ENCODE assay signal across 28 mouse cellular contexts in the genomic region with DNA sequence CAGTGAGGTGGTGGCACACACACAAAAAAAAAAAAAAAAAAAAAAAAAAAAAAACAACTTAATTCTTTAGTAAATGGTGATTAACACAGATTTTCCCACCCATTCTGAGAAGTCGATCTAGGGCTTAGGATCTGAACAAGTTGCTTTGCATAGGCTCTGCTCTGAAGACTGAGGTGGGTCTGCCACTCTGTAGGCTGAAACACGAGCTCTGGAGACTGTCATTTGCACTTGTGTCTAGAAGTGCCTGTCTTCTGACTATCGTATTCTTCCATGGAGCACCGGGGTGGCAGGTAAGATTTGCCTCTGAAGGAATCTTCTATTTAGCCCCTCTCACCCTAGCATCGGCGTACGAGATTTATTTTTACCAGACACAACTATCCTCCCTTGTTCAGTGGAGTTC. TPM values are rescaled to one million over a fixed set of nuclear protein-coding genes. Genes with fewer than 3 reads are reported as not detected.
DNase-seq lines count a peak whose midpoint lies in the region; ATAC-seq lines count a peak whose summit lies in the region.
"Had no signal": no experiment of that assay in that cellular context is flagged by ENCODE, and none has a peak within 500 bp of the region (broad histone marks: within the 10 kb centered on the region; RNA-seq: fewer than 3 reads in every experiment).

No protein-coding gene starts in this region.

- no peaks in the 10 kb centered on the region for H3K4me1 ChIP-seq in midbrain, embryonic 11.5 days (ENCODE audit: control insufficient read depth, insufficient read depth, low read length)
- H3K4me1 ChIP-seq in midbrain, embryonic 14.5 days (ENCODE audit: control insufficient read depth, insufficient read depth, low read length), result no peaks in the 10 kb centered on the region
- H3K4me1 ChIP-seq: forebrain, embryonic 12.5 days had no signal

- 83% methylated on average over 7 of the region's 7 CpGs for WGBS in midbrain, embryonic 11.5 days
- WGBS in midbrain, embryonic 14.5 days, result 87% methylated on average over 7 of the region's 7 CpGs

- peak; percentile 37 for DNase-seq in midbrain, embryonic 11.5 days (ENCODE audit: low spot score, missing footprints)
- no peak for DNase-seq in midbrain, embryonic 14.5 days
- DNase-seq in ES-CJ7 (ENCODE audit: low read depth, low spot score) (peak; percentile 83), R1 (ENCODE audit: low read depth, low spot score) (peak; percentile 70)
- DNase-seq in gastrocnemius, adult 8-10 months (ENCODE audit: low spot score in 2 of 2), result no peak
- DNase-seq in kidney, postnatal 4 days, result no peak
- DNase-seq: adrenal gland, adult 8-10 months; adrenal gland, postnatal 14 days; adrenal gland, postnatal 36 days; B cell, adult 2 months; cerebellum, adult 11-12 months; cerebellum, adult 2 months; cerebellum, adult 9-10 months; cerebellum, postnatal 10 days; cerebellum, postnatal 25 days had no signal

- no peak overlapping the region for H3K4me3 ChIP-seq in midbrain, embryonic 11.5 days (ENCODE audit: low read depth, low read length)
- H3K4me3 ChIP-seq in midbrain, embryonic 14.5 days (replicated peaks; ENCODE audit: low read depth, low read length), result no peak overlapping the region
- H3K4me3 ChIP-seq: embryonic facial prominence, embryonic 13.5 days; embryonic facial prominence, embryonic 15.5 days; erythroblast, embryonic 14.5 days; forebrain, embryonic 10.5 days; forebrain, embryonic 12.5 days had no signal

- H3K27ac ChIP-seq in midbrain, embryonic 11.5 days (ENCODE audit: low read depth, low read length), result no peak overlapping the region
- H3K27ac ChIP-seq in midbrain, embryonic 14.5 days (replicated peaks; ENCODE audit: low read depth, low read length), result no peak overlapping the region
- H3K27ac ChIP-seq: embryonic facial prominence, embryonic 13.5 days; embryonic facial prominence, embryonic 15.5 days; forebrain, embryonic 10.5 days; forebrain, embryonic 12.5 days had no signal

- H3K9me3 ChIP-seq in midbrain, embryonic 11.5 days (ENCODE audit: control insufficient read depth, low read length), result no peaks in the 10 kb centered on the region
- H3K9me3 ChIP-seq in midbrain, embryonic 14.5 days (ENCODE audit: control insufficient read depth, low read length), result no peaks in the 10 kb centered on the region
- H3K9me3 ChIP-seq: embryonic facial prominence, embryonic 13.5 days; embryonic facial prominence, embryonic 15.5 days; forebrain, embryonic 10.5 days; forebrain, embryonic 12.5 days had no signal

- no peak for ATAC-seq in midbrain, embryonic 11.5 days (ENCODE audit: low FRiP score)
- ATAC-seq in midbrain, embryonic 14.5 days (ENCODE audit: low FRiP score, low TSS enrichment), result no peak
- no peak for ATAC-seq in frontal cortex, adult (ENCODE audit: low TSS enrichment)
- ATAC-seq: activated CD4-positive, CD25-positive, alpha-beta regulatory T cell, adult 4 months; CD4-positive, CD25-positive, alpha-beta regulatory T cell, adult 4 months; forebrain, embryonic 14.5 days; forebrain, embryonic 16.5 days; Patski had no signal

- no peaks in the 10 kb centered on the region for H3K27me3 ChIP-seq in midbrain, embryonic 11.5 days (ENCODE audit: control insufficient read depth, insufficient read depth, low read length)
- H3K27me3 ChIP-seq in midbrain, embryonic 14.5 days (ENCODE audit: control insufficient read depth, insufficient read depth, low read length), result no peaks in the 10 kb centered on the region
- H3K27me3 ChIP-seq: embryonic facial prominence, embryonic 13.5 days; embryonic facial prominence, embryonic 15.5 days; forebrain, embryonic 12.5 days; Patski had no signal

- H3K9ac ChIP-seq in midbrain, embryonic 11.5 days (ENCODE audit: low read length), result no peak overlapping the region
- no peak overlapping the region for H3K9ac ChIP-seq in midbrain, embryonic 14.5 days (replicated peaks; ENCODE audit: low read length)
- H3K9ac ChIP-seq: embryonic facial prominence, embryonic 13.5 days; embryonic facial prominence, embryonic 15.5 days; forebrain, embryonic 12.5 days had no signal

- no peaks in the 10 kb centered on the region for H3K36me3 ChIP-seq in midbrain, embryonic 11.5 days (ENCODE audit: control insufficient read depth, insufficient read depth, low read length)
- no peaks in the 10 kb centered on the region for H3K36me3 ChIP-seq in midbrain, embryonic 14.5 days (ENCODE audit: control insufficient read depth, insufficient read depth, low read length)
- H3K36me3 ChIP-seq: embryonic facial prominence, embryonic 13.5 days; embryonic facial prominence, embryonic 15.5 days; forebrain, embryonic 10.5 days; forebrain, embryonic 12.5 days; G1E had no signal

- no peak overlapping the region for H3K4me2 ChIP-seq in midbrain, embryonic 11.5 days
- H3K4me2 ChIP-seq in midbrain, embryonic 14.5 days (ENCODE audit: low read length), result no peak overlapping the region
- H3K4me2 ChIP-seq: embryonic facial prominence, embryonic 13.5 days; embryonic facial prominence, embryonic 15.5 days; forebrain, embryonic 12.5 days had no signal

RNA-seq across cellular contexts. Expression of gene Plekhg6, which starts 51.9 kb away (rescaled TPM):
- not detected in 2 replicates for polyA plus RNA-seq in midbrain, embryonic 11.5 days (2014; fragmentation: Nextera tagmentation; extraction: Ambion mirVana)
- polyA plus RNA-seq in midbrain, embryonic 14.5 days (2014; fragmentation: Nextera tagmentation; extraction: Ambion mirVana), result 0.08 TPM in 1 of 2 replicates, not detected in the other
- not detected for total RNA-seq in gastrocnemius, adult 8-10 months (2022)
- total RNA-seq: CH12.LX, G1E had no signal
- polyA plus RNA-seq: activated CD4-positive, CD25-positive, alpha-beta regulatory T cell, adult 4 months; erythroblast, embryonic 14.5 days; forebrain, embryonic 14.5 days; forebrain, embryonic 16.5 days; G1E had no signal

Comparison
In these comparisons a context has a peak if more than half of its experiments do, and no peak if none do; other contexts are left out.
1. DNase-seq: peak in midbrain, embryonic 11.5 days (single experiment), ES-CJ7 (single experiment) and R1 (single experiment); none in midbrain, embryonic 14.5 days (single experiment), gastrocnemius, adult 8-10 months (0 of 2) and kidney, postnatal 4 days (0 of 2).